Mouse (Mus musculus) MEL (cell line): ENCODE measurements around the gene Rgs4. TPM values are rescaled to one million over a fixed set of nuclear protein-coding genes. Genes with fewer than 3 reads are reported as not detected.

ENCODE experiments used
- DNase-seq: peaks from one replicate; pipeline ENCODE4 v3.0.0; 2011; ENCODE audit warnings: low read depth, low spot score
- H3K27ac ChIP-seq: 2 replicates; pipeline ENCODE4 v1.5.1; 2012; ENCODE audit warnings: low read depth, mild to moderate bottlenecking, control low read depth, low read length, moderate library complexity; ENCODE audit not compliant: control insufficient read depth
- H3K27me3 ChIP-seq, 2 experiments: fragments of 150-350 bp in 1 of 2; sonication (generic) in 1 of 2; 2 replicates each; pipeline ENCODE4 v1.6.1; 2012; ENCODE audit warnings: low read length in 2 of 2, mild to moderate bottlenecking in 2 of 2, improper control_type of control experiment in 1 of 2, moderate library complexity in 1 of 2; ENCODE audit not compliant: insufficient read depth in 2 of 2, control insufficient read depth in 1 of 2
- H3K36me3 ChIP-seq, 2 experiments: 2 replicates each; pipeline ENCODE4 v1.6.1; 2012 to 2014; ENCODE audit warnings: low read length in 2 of 2, improper control_type of control experiment in 1 of 2, inconsistent platforms in 1 of 2, mild to moderate bottlenecking in 1 of 2; ENCODE audit not compliant: insufficient read depth in 2 of 2, control insufficient read depth in 1 of 2
- H3K4me1 ChIP-seq, 2 experiments: fragments of 150-350 bp in 1 of 2; sonication (generic) in 1 of 2; 2 replicates each; pipeline ENCODE4 v1.6.1; 2012; ENCODE audit warnings: low read length in 2 of 2, improper control_type of control experiment in 1 of 2, mild to moderate bottlenecking in 1 of 2; ENCODE audit not compliant: insufficient read depth in 2 of 2, control insufficient read depth in 1 of 2
- H3K4me3 ChIP-seq, 2 experiments: fragments of 150-350 bp in 1 of 2; sonication (generic) in 1 of 2; 2 replicates each; pipeline ENCODE4 v1.5.1; 2012; ENCODE audit warnings: low read depth in 2 of 2, low read length in 2 of 2, mild to moderate bottlenecking in 2 of 2, moderate library complexity in 2 of 2, control low read depth in 1 of 2, improper control_type of control experiment in 1 of 2; ENCODE audit not compliant: control insufficient read depth in 1 of 2, insufficient read depth in 1 of 2
- H3K79me2 ChIP-seq: 2 replicates; pipeline ENCODE4 v1.6.1; 2012; ENCODE audit warnings: mild to moderate bottlenecking, low read length, moderate library complexity; ENCODE audit not compliant: control insufficient read depth, poor library complexity, insufficient read depth
- H3K9ac ChIP-seq: 2 replicates; pipeline ENCODE4 v1.6.1; 2012; ENCODE audit warnings: low read depth, mild to moderate bottlenecking, control low read depth, low read length, moderate library complexity; ENCODE audit not compliant: control insufficient read depth, poor library complexity, severe bottlenecking
- H3K9me3 ChIP-seq: fragments of 150-350 bp; sonication (generic); replicated peaks from 2 replicates; pipeline ENCODE4 v1.6.1; 2012; ENCODE audit warnings: mild to moderate bottlenecking, low read length, improper control_type of control experiment, moderate library complexity; ENCODE audit not compliant: insufficient read depth
- BHLHE40 ChIP-seq: IDR thresholded peaks from 2 replicates; pipeline ENCODE4 v1.6.1; 2012; ENCODE audit warnings: low read depth, mild to moderate bottlenecking, inconsistent platforms, low read length, improper control_type of control experiment, borderline replicate concordance
- ELF1 ChIP-seq: IDR thresholded peaks from 2 replicates; pipeline ENCODE4 v1.6.1; 2014; ENCODE audit warnings: low read depth, mild to moderate bottlenecking, inconsistent platforms, low read length, improper control_type of control experiment, moderate library complexity
- ETS1 ChIP-seq: IDR thresholded peaks from 2 replicates; pipeline ENCODE4 v1.6.1; 2012; ENCODE audit warnings: low read depth, mild to moderate bottlenecking, inconsistent platforms, low read length, improper control_type of control experiment, moderate library complexity
- JUND ChIP-seq: IDR thresholded peaks from 2 replicates; pipeline ENCODE4 v1.6.1; 2011; ENCODE audit warnings: low read depth, mild to moderate bottlenecking, improper control_type of control experiment, low read length
- MAFK ChIP-seq: IDR thresholded peaks from 2 replicates; pipeline ENCODE4 v1.6.1; 2011; ENCODE audit warnings: low read depth, mild to moderate bottlenecking, low read length, improper control_type of control experiment, borderline replicate concordance
- MAX ChIP-seq: IDR thresholded peaks from 2 replicates; pipeline ENCODE4 v1.6.1; 2011; ENCODE audit warnings: low read length, improper control_type of control experiment
- NELFE ChIP-seq: IDR thresholded peaks from 2 replicates; pipeline ENCODE4 v1.6.1; 2011; ENCODE audit warnings: low read depth, low read length, improper control_type of control experiment
- POLR2AphosphoS2 ChIP-seq: IDR thresholded peaks from 2 replicates; pipeline ENCODE4 v1.6.1; 2011; ENCODE audit warnings: low read length, improper control_type of control experiment
- POLR2AphosphoS5 ChIP-seq: IDR thresholded peaks from 2 replicates; pipeline ENCODE4 v1.6.1; 2012; ENCODE audit warnings: low read depth, borderline replicate concordance, mild to moderate bottlenecking, inconsistent platforms, low read length, moderate library complexity, mixed read lengths
- RAD21 ChIP-seq: IDR thresholded peaks from 2 replicates; pipeline ENCODE4 v1.6.1; 2011; ENCODE audit warnings: mild to moderate bottlenecking, low read depth, low read length, improper control_type of control experiment
- SIN3A ChIP-seq: IDR thresholded peaks from 2 replicates; pipeline ENCODE4 v1.6.1; 2012; ENCODE audit warnings: low read length, improper control_type of control experiment, inconsistent platforms
- TBP ChIP-seq: IDR thresholded peaks from 2 replicates; pipeline ENCODE4 v1.8.0; 2011; ENCODE audit warnings: low read depth, low read length, improper control_type of control experiment
- TCF12 ChIP-seq: IDR thresholded peaks from 2 replicates; pipeline ENCODE4 v1.6.1; 2014; ENCODE audit warnings: low read depth, mild to moderate bottlenecking, inconsistent platforms, low read length, improper control_type of control experiment, moderate library complexity
- USF1 ChIP-seq: IDR thresholded peaks from 2 replicates; pipeline ENCODE4 v1.6.1; 2014; ENCODE audit warnings: low read depth, mild to moderate bottlenecking, inconsistent platforms, low read length, improper control_type of control experiment, moderate library complexity
- ZKSCAN1 ChIP-seq: IDR thresholded peaks from 2 replicates; pipeline ENCODE4 v1.6.1; 2012; ENCODE audit warnings: low read depth, mild to moderate bottlenecking, inconsistent platforms, low read length, improper control_type of control experiment, moderate library complexity
- ZMIZ1 ChIP-seq: IDR thresholded peaks from 2 replicates; pipeline ENCODE4 v1.6.1; 2012; ENCODE audit warnings: low read depth, mild to moderate bottlenecking, inconsistent platforms, low read length, improper control_type of control experiment, moderate library complexity
- polyA plus RNA-seq, 2 experiments: library from polyadenylated mRNA; stranded (reverse) in 1 of 2; unstranded in 1 of 2; fragments of >175 nt in 1 of 2; fragments of >200 nt in 1 of 2; gene quantifications; 2 replicates each; pipeline versions ENCODE4 v1.2.1 to v1.2.4; 2012; ENCODE audit warnings: low replicate concordance in 2 of 2, low read depth in 1 of 2; ENCODE audit not compliant: insufficient read length in 2 of 2, insufficient read depth in 1 of 2, missing spikeins in 1 of 2
- total RNA-seq: library from RNA; depleted of rRNA; stranded (reverse); fragments of 300-350 nt; gene quantifications from 2 replicates; pipeline ENCODE4 v1.2.3, GENCODE M21; 2012

The Rgs4 gene
- total and polyA plus RNA-seq, 3 experiments: not detected

GRCm38 (mm10) chr1:169763858-169764618 lies 16.6 kb upstream of the Rgs4 start:
- Histone ChIP-seq H3K4me3 (no peak overlapping the region), H3K4me1 (no peaks in the 10 kb centered on the region), H3K27me3 (no peaks in the 10 kb centered on the region; a peak in 1 of 4 replicates), H3K9me3 (no peaks in the 10 kb centered on the region), H3K9ac (no peak overlapping the region), H3K36me3 (no peaks in the 10 kb centered on the region), H3K27ac (no peak overlapping the region), H3K79me2 (no peaks in the 10 kb centered on the region)
- TF ChIP-seq ETS1 (no peak), ZMIZ1 (no peak), BHLHE40 (no peak)
- DNase-seq: no peak

DNA sequence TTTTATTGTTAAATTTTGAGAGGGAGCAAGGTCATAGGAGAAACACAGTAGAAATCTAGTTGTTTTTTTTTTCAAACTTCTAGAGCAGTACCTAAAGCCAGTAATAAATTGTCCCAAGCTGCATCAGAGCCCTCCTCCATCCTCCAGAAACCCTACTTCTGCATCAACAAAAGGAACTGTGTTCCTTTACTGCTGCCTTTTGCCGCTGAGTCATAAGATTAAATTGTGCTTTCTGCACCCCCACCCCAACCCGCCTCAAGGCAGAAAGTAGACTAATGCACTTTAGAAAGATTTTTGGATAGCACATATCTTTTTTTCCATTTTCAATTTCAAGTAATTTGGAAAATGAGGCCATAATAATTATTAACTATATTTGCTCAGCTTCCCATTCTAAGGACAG lies 15.1 kb upstream of the Rgs4 start:
- H3K9ac ChIP-seq: no peak overlapping the region
- H3K79me2 ChIP-seq: no peaks in the 10 kb centered on the region
- H3K4me3 ChIP-seq: no peak overlapping the region
- no peaks in the 10 kb centered on the region for H3K4me1 ChIP-seq
- H3K9me3 ChIP-seq: no peaks in the 10 kb centered on the region
- no peak for TF ChIP-seq USF1
- no peak for TF ChIP-seq RAD21
- TF ChIP-seq NELFE: no peak
- no peak for TF ChIP-seq MAFK
- TF ChIP-seq ZKSCAN1: no peak
- no peak for TF ChIP-seq ELF1
- TF ChIP-seq SIN3A: no peak
- no peak for TF ChIP-seq TBP
- no peak for TF ChIP-seq MAX
- no peak for TF ChIP-seq POLR2AphosphoS5
- TF ChIP-seq TCF12: no peak
- no peak for TF ChIP-seq JUND
- TF ChIP-seq POLR2AphosphoS2: no peak
- H3K27ac ChIP-seq: no peak overlapping the region
- DNase-seq: no peak
- no peaks in the 10 kb centered on the region for H3K36me3 ChIP-seq
- no peaks in the 10 kb centered on the region; a peak in 1 of 4 replicates for H3K27me3 ChIP-seq
